9 mouse cellular contexts compared by ENCODE assay signal in genomic region chr8:78438121-78438520, GRCm38 (mm10). TPM values are rescaled to one million over a fixed set of nuclear protein-coding genes. Genes with fewer than 3 reads are reported as not detected.
DNase-seq lines count a peak whose midpoint lies in the region; ATAC-seq and TF ChIP-seq lines count a peak whose summit lies in the region.
"Had no signal": no experiment of that assay in that cellular context is flagged by ENCODE, and none has a peak within 500 bp of the region (broad histone marks: within the 10 kb centered on the region; RNA-seq: fewer than 3 reads in every experiment).

No protein-coding gene starts in this region.

- H3K27ac ChIP-seq in kidney, embryonic 14.5 days (ENCODE audit: low read depth, low read length), result no peak overlapping the region
- no peak overlapping the region for H3K27ac ChIP-seq in liver, postnatal 0 days (ENCODE audit: low read depth)
- H3K27ac ChIP-seq in stomach, embryonic 16.5 days (ENCODE audit: low read length), result no peak overlapping the region

- no peak for TF ChIP-seq EP300 in liver, postnatal 0 days (IDR thresholded peaks at IDR 0.05; ENCODE audit: low read depth)

- no peak overlapping the region; the same call in 1 of the 2 replicates for H3K4me2 ChIP-seq in kidney, embryonic 14.5 days (replicated peaks; ENCODE audit: low read depth, low read length)
- no peak overlapping the region for H3K4me2 ChIP-seq in liver, postnatal 0 days (ENCODE audit: low read depth, low read length)
- 0 out of 2 replicates have a peak overlapping the region, but pooled peaks have one; percentile 13 for H3K4me2 ChIP-seq in stomach, embryonic 16.5 days (ENCODE audit: low read depth, low read length)

- H3K36me3 ChIP-seq in kidney, embryonic 14.5 days (ENCODE audit: control insufficient read depth, insufficient read depth, low read length), result no peaks in the 10 kb centered on the region
- H3K36me3 ChIP-seq in liver, postnatal 0 days (replicated peaks; ENCODE audit: insufficient read depth, low read length), result no peaks in the 10 kb centered on the region
- no peaks in the 10 kb centered on the region for H3K36me3 ChIP-seq in stomach, embryonic 16.5 days (ENCODE audit: control insufficient read depth, insufficient read depth, low read length)

- no peak for TF ChIP-seq CTCF in liver, postnatal 0 days (IDR thresholded peaks at IDR 0.05; ENCODE audit: low read depth)

- WGBS in kidney, embryonic 14.5 days, result under 1% methylated on average over 16 of the region's 18 CpGs
- WGBS in liver, postnatal 0 days (ENCODE audit: insufficient replicate concordance), result 2% methylated on average over 15 of the region's 18 CpGs
- WGBS in stomach, embryonic 16.5 days, result under 1% methylated on average over 18 of the region's 18 CpGs

- no peak overlapping the region; the same call in 1 of the 2 replicates for H3K4me3 ChIP-seq in kidney, embryonic 14.5 days (ENCODE audit: low read length)
- no peak overlapping the region for H3K4me3 ChIP-seq in liver, postnatal 0 days (ENCODE audit: low read depth, low read length)
- H3K4me3 ChIP-seq in stomach, embryonic 16.5 days (replicated peaks; ENCODE audit: low read length), result no peak overlapping the region

- ATAC-seq in kidney, embryonic 14.5 days (ENCODE audit: low FRiP score, low TSS enrichment), result peak; percentile 48
- no peak for ATAC-seq in liver, postnatal 0 days
- ATAC-seq in stomach, embryonic 16.5 days (ENCODE audit: insufficient read depth, low FRiP score), result no peak
- ATAC-seq in CD4-positive, CD25-positive, alpha-beta regulatory T cell, adult 4 months, result no peak

- H3K9ac ChIP-seq in kidney, embryonic 14.5 days (ENCODE audit: low read depth, low read length), result no peak overlapping the region
- H3K9ac ChIP-seq in liver, postnatal 0 days (replicated peaks), result no peak overlapping the region
- no peak overlapping the region for H3K9ac ChIP-seq in stomach, embryonic 16.5 days (ENCODE audit: low read length)

- H3K4me1 ChIP-seq in kidney, embryonic 14.5 days (ENCODE audit: control insufficient read depth, insufficient read depth, low read length), result 0 out of 2 replicates have a peak, but pooled peaks cover 7% of the 10 kb centered on the region
- no peaks in the 10 kb centered on the region for H3K4me1 ChIP-seq in liver, postnatal 0 days (ENCODE audit: insufficient read depth)
- peaks cover 11% of the 10 kb centered on the region; the same call in 1 of the 2 replicates for H3K4me1 ChIP-seq in stomach, embryonic 16.5 days (ENCODE audit: control insufficient read depth, insufficient read depth, low read length)

- intact Hi-C loops in heart, postnatal 14 days (cut with DNase I), result no loop called here

- peaks cover 90% of the 10 kb centered on the region for H3K27me3 ChIP-seq in kidney, embryonic 14.5 days (ENCODE audit: control insufficient read depth, insufficient read depth, low read length)
- peaks cover 65% of the 10 kb centered on the region for H3K27me3 ChIP-seq in liver, postnatal 0 days (ENCODE audit: insufficient read depth, low read length)
- H3K27me3 ChIP-seq in stomach, embryonic 16.5 days (ENCODE audit: control insufficient read depth, insufficient read depth, low read length), result peaks cover 68% of the 10 kb centered on the region

- H3K9me3 ChIP-seq in kidney, embryonic 14.5 days (ENCODE audit: control insufficient read depth, low read length), result no peaks in the 10 kb centered on the region
- H3K9me3 ChIP-seq in liver, postnatal 0 days (ENCODE audit: low read length), result no peaks in the 10 kb centered on the region
- H3K9me3 ChIP-seq in stomach, embryonic 16.5 days (replicated peaks; ENCODE audit: control insufficient read depth, low read length), result no peaks in the 10 kb centered on the region

- DNase-seq in kidney, adult 18-20 months, result no peak
- DNase-seq in embryo, embryonic 10 days (ENCODE audit: low spot score), result peak; percentile 80
- peak; percentile 51 to 67 for DNase-seq in heart, postnatal 14 days
- peak; percentile 45 for DNase-seq in liver, postnatal 0 days
- no peak for DNase-seq in layer of hippocampus, postnatal 14 days (ENCODE audit: low spot score in 2 of 2)

RNA-seq across cellular contexts. Expression of gene Pou4f2, which starts 1.7 kb away (rescaled TPM):
- not detected in 2 replicates for polyA plus RNA-seq in kidney, embryonic 14.5 days (2014; fragmentation: Nextera tagmentation; extraction: Ambion mirVana)
- not detected for total RNA-seq in heart, postnatal 14 days (2021)
- not detected in 2 replicates for polyA plus RNA-seq in liver, postnatal 0 days (2015; fragmentation: Nextera tagmentation; extraction: Ambion mirVana)
- not detected in 2 replicates for polyA plus RNA-seq in stomach, embryonic 16.5 days (2015; fragmentation: Nextera tagmentation; extraction: Ambion mirVana)
- total RNA-seq in layer of hippocampus, postnatal 14 days (2021), result not detected
- not detected for polyA plus RNA-seq in CD4-positive, CD25-positive, alpha-beta regulatory T cell, adult 4 months (2017; shearing (Covaris generic))
- total RNA-seq: left cerebral cortex, postnatal 10 days had no signal

Comparison
In these comparisons a context has a peak if more than half of its experiments do, and no peak if none do; other contexts are left out.
1. DNase-seq: peak in embryo, embryonic 10 days (single experiment), heart, postnatal 14 days (2 of 2) and liver, postnatal 0 days (single experiment); none in kidney, adult 18-20 months (single experiment) and layer of hippocampus, postnatal 14 days (0 of 2).